Mouse (Mus musculus) retina, postnatal 7 days (tissue): ENCODE results near the gene Gp1bb.

ENCODE experiments used
- DNase-seq: peaks from one replicate; pipeline ENCODE4 v3.0.0-alpha.2; 2012; ENCODE audit warnings: low read depth, low spot score

Gene Gp1bb

GRCm38 (mm10) chr16:18581623-18582205 lies 40.5 kb downstream of the Gp1bb start:
- DNase-seq = no peak

- no peak for DNase-seq
Observed at GRCm38 (mm10) chr16:18581050-18581622, 41.1 kb downstream of the Gp1bb start.

GRCm38 (mm10) chr16:18580389-18580788 lies 41.8 kb downstream of the Gp1bb start:
- DNase-seq = no peak

- no peak for DNase-seq
Observed at GRCm38 (mm10) chr16:18577599-18578160, 44.5 kb downstream of the Gp1bb start.

- no peak for DNase-seq
Observed at GRCm38 (mm10) chr16:18577071-18577470, 45.1 kb downstream of the Gp1bb start.

- DNase-seq = no peak
Observed at GRCm38 (mm10) chr16:18574196-18574595, 48.0 kb downstream of the Gp1bb start.
